ENCODE assay signal across 18 mouse cellular contexts in genomic region chr1:151658291-151658830, GRCm38 (mm10).
DNase-seq lines count a peak whose midpoint lies in the region; ATAC-seq lines count a peak whose summit lies in the region.
"Had no signal": no experiment of that assay in that cellular context is flagged by ENCODE, and none has a peak within 500 bp of the region (broad histone marks: within the 10 kb centered on the region; RNA-seq: fewer than 3 reads in every experiment).

No protein-coding gene starts in this region.

- H3K9ac ChIP-seq in midbrain, embryonic 13.5 days (replicated peaks) = no peak overlapping the region
- H3K9ac ChIP-seq: embryonic facial prominence, embryonic 15.5 days; forebrain, embryonic 12.5 days; liver, postnatal 0 days; midbrain, embryonic 15.5 days; neural tube, embryonic 13.5 days; stomach, embryonic 15.5 days had no signal

- no peaks in the 10 kb centered on the region for H3K36me3 ChIP-seq in midbrain, embryonic 13.5 days
- H3K36me3 ChIP-seq in midbrain, embryonic 10.5 days = no peaks in the 10 kb centered on the region
- H3K36me3 ChIP-seq: embryonic facial prominence, embryonic 15.5 days; forebrain, embryonic 12.5 days; midbrain, embryonic 15.5 days; neural tube, embryonic 13.5 days; stomach, embryonic 15.5 days had no signal

- H3K27me3 ChIP-seq in midbrain, embryonic 13.5 days = no peaks in the 10 kb centered on the region
- no peaks in the 10 kb centered on the region for H3K27me3 ChIP-seq in midbrain, embryonic 10.5 days (ENCODE audit: low read depth, poor library complexity, severe bottlenecking)
- H3K27me3 ChIP-seq: embryonic facial prominence, embryonic 15.5 days; forebrain, embryonic 12.5 days; midbrain, embryonic 15.5 days; neural tube, embryonic 13.5 days; stomach, embryonic 15.5 days had no signal

- H3K4me1 ChIP-seq in midbrain, embryonic 13.5 days (replicated peaks) = 0 out of 2 replicates have a peak, but pooled peaks cover 6% of the 10 kb centered on the region
- H3K4me1 ChIP-seq in midbrain, embryonic 10.5 days = no peaks in the 10 kb centered on the region
- H3K4me1 ChIP-seq: forebrain, embryonic 12.5 days; stomach, embryonic 15.5 days had no signal

- no peak overlapping the region for H3K4me3 ChIP-seq in midbrain, embryonic 13.5 days (replicated peaks)
- H3K4me3 ChIP-seq in midbrain, embryonic 10.5 days = no peak overlapping the region
- H3K4me3 ChIP-seq: embryonic facial prominence, embryonic 15.5 days; forebrain, embryonic 12.5 days; midbrain, embryonic 15.5 days; neural tube, embryonic 13.5 days; stomach, embryonic 15.5 days had no signal

- peak; percentile 12 to 41 for DNase-seq in cerebellum, postnatal 14 days
- DNase-seq in cerebellum, postnatal 4 days (ENCODE audit: low spot score in 2 of 2) = no peak
- peak; percentile 42 for DNase-seq in heart, adult 8-10 months (ENCODE audit: low spot score)
- DNase-seq in heart, adult 9 months (ENCODE audit: low spot score in 2 of 2) = no peak
- no peak for DNase-seq in midbrain, embryonic 10.5 days (ENCODE audit: low spot score)
- peak; percentile 45 for DNase-seq in lung, postnatal 14 days
- DNase-seq in ovary, postnatal 10 days (ENCODE audit: low spot score) = no peak
- DNase-seq: adrenal gland, adult 2 months; kidney, adult 9 months; liver, postnatal 0 days; retina, postnatal 1 day; thymus, postnatal 25 days had no signal

- ATAC-seq in midbrain, embryonic 13.5 days = no peak
- ATAC-seq: liver, postnatal 0 days; midbrain, embryonic 15.5 days had no signal

- peak overlapping the region; percentile 27; the same call in 1 of the 2 replicates for H3K27ac ChIP-seq in midbrain, embryonic 13.5 days
- no peak overlapping the region for H3K27ac ChIP-seq in midbrain, embryonic 10.5 days (replicated peaks)
- H3K27ac ChIP-seq: embryonic facial prominence, embryonic 15.5 days; forebrain, embryonic 12.5 days; midbrain, embryonic 15.5 days; neural tube, embryonic 13.5 days; stomach, embryonic 15.5 days had no signal

- 81% methylated on average over 19 of the region's 19 CpGs for WGBS in midbrain, embryonic 13.5 days
- 90% methylated on average over 19 of the region's 19 CpGs for WGBS in midbrain, embryonic 10.5 days

- no peak overlapping the region for H3K4me2 ChIP-seq in midbrain, embryonic 13.5 days (replicated peaks)
- H3K4me2 ChIP-seq: embryonic facial prominence, embryonic 15.5 days; forebrain, embryonic 12.5 days; midbrain, embryonic 15.5 days; neural tube, embryonic 13.5 days; stomach, embryonic 15.5 days had no signal

- H3K9me3 ChIP-seq in midbrain, embryonic 13.5 days = no peaks in the 10 kb centered on the region
- H3K9me3 ChIP-seq in midbrain, embryonic 10.5 days (replicated peaks) = no peaks in the 10 kb centered on the region
- H3K9me3 ChIP-seq: embryonic facial prominence, embryonic 15.5 days; forebrain, embryonic 12.5 days; midbrain, embryonic 15.5 days; neural tube, embryonic 13.5 days; stomach, embryonic 15.5 days had no signal

Comparison
In these comparisons a context has a peak if more than half of its experiments do, and no peak if none do; other contexts are left out.
1. DNase-seq: peak in cerebellum, postnatal 14 days (2 of 2), heart, adult 8-10 months (single experiment) and lung, postnatal 14 days (single experiment); none in cerebellum, postnatal 4 days (0 of 2), heart, adult 9 months (0 of 2), midbrain, embryonic 10.5 days (single experiment) and ovary, postnatal 10 days (single experiment).